Mouse (Mus musculus): Measurements from ENCODE around the gene Zfp536. TPM values are rescaled to one million over a fixed set of nuclear protein-coding genes. Genes with fewer than 3 reads are reported as not detected.

Gene Zfp536
- total RNA-seq, 2 experiments from 2014 or later = 47.0 to 50.4 TPM

DNA sequence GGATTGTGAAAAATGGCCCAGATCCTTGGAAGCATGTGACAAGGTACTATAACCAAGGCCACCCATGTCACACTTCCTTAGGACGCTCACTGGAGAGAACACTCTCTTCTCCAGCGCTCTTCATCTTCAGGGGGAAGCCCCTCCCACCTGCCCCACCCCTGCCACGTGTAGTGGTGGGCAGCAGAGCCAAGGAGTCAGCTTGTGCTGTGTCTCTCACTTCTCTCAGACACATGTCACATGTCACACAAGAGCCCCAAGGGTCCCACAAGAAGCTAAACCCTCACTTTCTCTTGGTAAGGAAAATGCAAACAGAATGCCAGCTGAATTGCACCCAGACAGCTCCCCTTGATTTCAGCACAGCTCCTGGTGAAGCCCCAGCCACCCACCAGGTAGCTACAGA is 213.6 kb downstream of the Zfp536 start:
- no peak for DNase-seq (ENCODE audit: low spot score in 2 of 2)

DNA sequence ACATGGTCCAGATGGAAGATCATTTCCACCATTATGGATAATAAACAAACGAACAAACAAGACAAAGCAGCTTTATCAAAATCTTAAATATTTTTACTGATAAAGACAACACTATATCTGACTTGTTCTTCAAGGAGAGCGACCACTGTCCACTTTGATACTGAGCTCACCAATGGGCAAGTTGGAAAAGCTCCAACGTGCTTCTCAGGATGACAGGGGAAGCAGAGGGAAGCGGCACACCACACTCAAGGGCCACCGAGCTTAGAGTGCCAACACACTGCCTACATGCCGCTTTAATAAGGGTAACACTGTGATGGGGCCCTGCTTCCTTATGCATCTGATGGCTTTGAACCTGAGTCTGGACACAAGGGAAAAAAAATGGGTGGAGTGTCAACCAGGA is 214.1 kb downstream of the Zfp536 start:
- no peak for DNase-seq (ENCODE audit: low spot score in 2 of 2)

DNA sequence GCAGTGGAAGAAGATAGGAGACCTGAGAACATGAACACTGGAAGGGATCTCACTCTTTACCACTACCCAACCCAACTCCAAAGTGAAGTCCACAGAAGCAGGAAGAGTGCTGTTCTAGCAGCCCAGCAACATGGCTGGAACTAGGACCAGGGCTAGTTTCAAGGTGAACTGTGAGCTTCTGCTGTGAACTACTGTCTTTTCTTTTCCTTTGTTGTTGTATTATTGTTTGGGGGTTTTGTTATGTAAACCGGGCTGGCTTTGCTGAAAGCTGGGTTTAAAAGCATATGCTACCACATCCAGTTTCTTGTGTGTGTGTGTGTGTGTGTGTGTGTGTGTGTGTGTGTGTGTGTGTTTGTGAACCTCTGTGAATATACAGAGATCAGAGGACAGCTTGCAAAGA is 216.6 kb downstream of the Zfp536 start:
- DNase-seq (ENCODE audit: low spot score in 2 of 2) = no peak

DNA sequence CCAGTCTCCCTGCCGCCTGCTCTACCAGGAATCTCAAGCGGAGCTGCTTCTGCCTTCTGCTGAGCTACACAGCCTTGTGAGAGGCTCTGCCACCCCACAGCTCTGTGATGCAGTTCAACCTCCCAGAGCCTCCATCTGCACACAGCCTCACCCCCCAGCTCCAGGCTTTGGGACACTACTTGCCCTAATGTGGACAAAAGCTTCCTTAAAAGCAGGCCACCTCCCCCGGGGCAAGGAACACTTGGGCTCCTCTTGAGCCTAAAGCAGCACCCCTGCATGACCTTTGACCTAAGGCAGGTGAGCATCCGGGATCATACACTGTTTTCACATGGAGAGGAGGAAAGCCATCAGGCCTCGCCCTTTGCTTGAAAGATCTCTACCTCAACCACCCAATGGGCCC is 219.0 kb downstream of the Zfp536 start:
- DNase-seq (ENCODE audit: low spot score in 2 of 2) = no peak

DNA sequence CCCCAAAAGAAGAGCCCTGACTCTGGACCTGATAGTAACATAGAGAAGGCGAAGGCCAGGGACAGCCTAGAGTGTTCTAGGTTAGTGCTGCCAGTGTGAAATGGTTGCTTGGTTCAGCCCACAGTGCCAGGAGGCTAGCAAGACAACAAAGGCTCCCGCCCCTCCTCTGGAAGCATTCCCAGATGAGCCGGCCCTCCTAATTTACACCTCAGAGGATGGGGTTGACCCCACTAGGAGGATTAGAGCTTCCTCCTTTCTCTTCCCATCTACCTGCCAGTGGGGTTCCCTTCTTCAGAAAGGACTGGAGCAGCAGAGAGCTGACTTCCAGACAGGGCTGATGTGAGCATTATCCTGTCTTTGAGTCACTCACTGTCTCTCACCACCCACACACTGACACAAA is 219.8 kb downstream of the Zfp536 start:
- no peak for DNase-seq (ENCODE audit: low spot score in 2 of 2)

DNA sequence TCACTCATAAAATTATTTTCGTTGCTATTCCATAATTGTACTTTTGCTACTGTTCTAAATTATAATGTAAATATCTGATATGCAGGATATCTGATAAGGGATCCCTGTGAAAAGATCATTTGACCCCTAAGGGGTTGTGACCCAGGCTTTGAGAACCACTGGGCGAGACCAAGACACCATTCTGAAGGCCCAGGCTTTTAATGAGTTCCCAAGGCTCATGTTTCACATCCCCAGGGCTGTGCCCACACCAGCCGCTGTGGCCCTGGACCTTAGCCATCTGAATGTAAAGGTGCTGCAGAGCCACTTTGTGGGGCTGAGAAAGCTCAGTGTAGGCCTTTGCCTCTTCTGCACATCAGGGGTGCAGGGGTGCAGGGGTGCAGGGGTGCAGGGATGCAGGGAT is 221.1 kb downstream of the Zfp536 start:
- no peak for DNase-seq (ENCODE audit: low spot score in 2 of 2)

DNA sequence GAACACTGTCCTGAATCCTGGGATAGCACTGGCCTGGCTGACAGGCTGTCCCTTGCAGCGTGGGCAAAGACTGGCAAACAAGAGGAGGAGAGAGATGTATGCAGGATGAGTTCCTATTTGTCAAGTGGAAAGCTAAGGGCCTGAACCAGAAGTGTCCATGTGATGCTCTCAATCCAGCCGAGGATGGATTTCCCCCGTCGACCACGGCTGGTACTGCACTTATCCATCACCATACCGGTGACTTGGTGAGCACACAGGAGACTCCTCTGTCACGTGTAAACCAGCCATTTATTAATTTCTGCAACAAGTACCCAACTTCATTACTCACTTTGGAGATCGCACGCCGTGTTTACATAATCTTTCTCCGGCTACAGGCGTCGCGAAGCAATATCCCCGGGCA is 224.6 kb downstream of the Zfp536 start:
- no peak for DNase-seq (ENCODE audit: low spot score in 2 of 2)

DNA sequence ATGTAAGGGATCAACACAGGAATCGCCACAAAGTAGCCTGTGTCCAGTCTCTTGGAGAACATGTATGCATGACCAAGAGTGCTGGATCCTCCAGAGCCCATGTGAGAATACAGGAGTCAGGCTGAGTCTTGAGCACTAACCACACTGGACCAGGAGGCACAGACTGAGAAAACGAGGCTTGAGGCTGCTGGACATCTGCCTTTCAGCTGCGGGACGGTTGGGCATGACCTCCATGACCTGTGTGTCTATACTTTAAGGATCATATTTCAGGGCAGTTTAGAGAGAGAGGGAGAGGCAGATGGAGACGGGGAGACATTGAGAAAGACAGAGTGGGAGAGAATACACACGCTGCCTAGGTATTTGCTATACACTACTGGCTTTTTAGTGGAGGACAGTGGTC is 229.4 kb downstream of the Zfp536 start:
- DNase-seq (ENCODE audit: low spot score in 2 of 2) = no peak

DNA sequence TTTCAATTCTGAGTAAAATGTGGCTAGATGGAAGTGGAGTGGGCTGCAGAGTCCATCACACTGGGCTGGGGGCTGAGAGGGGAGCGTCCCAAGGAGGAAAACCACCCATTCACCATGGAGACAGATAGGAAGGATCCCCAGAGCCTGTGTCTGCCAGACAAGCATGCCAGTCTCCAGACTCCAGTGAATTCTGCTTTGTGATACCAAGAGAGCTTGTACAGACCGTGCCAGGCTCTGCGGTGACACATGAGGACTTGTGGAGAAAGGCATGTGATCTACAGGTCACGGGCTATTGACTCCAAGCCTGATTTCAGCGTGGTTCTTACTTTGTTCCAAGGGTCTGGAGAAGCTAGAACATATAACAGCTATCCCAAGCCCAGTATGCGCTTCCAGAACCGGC is 230.5 kb downstream of the Zfp536 start:
- no peak for DNase-seq (ENCODE audit: low spot score in 2 of 2)

DNA sequence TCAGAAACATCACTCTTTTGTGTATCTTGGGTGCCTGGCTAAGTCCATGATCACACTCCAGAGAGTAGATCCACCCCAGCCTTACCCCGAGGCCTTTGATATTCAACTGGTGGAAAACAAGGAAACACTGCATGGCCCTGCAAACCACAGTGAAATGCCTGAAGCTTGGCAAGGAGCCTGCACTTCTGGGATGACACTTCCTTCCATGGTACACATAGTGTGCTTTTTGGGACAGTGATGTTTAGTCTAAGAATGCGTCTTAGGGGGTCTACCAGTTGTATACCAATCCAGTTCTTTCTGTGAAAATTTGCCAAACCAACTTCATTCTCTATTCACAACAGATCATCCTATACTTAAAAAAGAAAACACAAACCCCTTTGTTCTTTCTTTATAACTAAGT is 242.3 kb downstream of the Zfp536 start:
- DNase-seq (ENCODE audit: low spot score in 2 of 2) = no peak

DNA sequence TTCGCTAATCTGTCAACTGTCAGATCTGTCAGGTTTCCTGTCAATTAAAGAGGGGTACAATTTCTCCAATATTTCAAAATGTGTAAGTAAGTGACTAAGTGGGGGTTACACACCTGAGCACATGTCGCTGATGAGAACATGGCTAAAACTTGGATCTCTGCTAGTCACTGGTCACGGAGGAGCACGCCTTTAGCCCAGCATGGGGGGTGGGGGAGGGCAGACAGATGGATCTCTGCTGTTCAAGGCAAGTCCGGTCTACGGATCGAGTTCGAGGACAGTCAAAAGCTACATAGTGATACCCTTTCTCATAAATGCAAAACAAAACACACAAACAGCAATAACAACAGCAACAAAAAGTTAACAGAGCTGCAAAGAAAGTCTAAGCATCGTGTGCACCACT is 245.1 kb downstream of the Zfp536 start:
- no peak for DNase-seq (ENCODE audit: low spot score in 2 of 2)

DNA sequence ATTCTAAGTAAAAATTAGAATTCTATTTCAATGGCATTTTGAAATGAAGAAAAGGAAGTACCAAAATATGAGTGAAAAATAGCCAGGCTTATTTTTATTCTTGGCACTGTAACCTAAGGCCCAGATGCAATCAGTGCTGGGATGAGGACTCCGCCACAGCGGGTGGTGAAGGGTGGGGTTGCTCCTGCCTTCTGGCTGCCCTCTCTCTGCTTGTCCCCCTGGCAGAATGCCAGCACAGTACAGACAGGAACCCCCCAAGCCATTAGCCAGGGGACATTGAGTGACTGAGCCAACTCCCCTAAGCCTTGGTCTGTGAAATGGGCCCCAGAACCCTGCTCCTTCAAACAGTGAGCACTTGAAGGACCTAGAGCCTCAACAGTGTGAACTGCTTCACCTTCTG is 245.6 kb downstream of the Zfp536 start:
- no peak for DNase-seq (ENCODE audit: low spot score in 2 of 2)

DNA sequence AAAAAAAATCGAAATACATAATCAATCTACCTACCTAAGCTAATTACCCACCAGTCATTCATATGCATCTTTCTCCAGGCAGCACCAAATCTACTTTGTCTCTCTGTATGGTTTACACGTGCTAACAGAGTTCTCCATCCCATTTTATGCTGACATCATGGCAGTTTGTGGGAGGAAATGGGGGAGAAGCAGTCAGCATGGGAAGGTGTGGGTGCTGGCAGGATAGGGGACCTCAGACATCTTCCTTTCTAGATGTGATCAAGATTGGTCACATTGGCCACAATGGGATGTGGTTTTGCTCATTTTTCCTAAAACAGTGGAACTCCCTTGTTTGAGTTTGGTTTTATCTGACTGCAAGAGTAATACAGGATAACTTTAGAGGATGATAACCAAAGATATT is 252.0 kb downstream of the Zfp536 start:
- DNase-seq (ENCODE audit: low spot score in 2 of 2) = no peak

DNA sequence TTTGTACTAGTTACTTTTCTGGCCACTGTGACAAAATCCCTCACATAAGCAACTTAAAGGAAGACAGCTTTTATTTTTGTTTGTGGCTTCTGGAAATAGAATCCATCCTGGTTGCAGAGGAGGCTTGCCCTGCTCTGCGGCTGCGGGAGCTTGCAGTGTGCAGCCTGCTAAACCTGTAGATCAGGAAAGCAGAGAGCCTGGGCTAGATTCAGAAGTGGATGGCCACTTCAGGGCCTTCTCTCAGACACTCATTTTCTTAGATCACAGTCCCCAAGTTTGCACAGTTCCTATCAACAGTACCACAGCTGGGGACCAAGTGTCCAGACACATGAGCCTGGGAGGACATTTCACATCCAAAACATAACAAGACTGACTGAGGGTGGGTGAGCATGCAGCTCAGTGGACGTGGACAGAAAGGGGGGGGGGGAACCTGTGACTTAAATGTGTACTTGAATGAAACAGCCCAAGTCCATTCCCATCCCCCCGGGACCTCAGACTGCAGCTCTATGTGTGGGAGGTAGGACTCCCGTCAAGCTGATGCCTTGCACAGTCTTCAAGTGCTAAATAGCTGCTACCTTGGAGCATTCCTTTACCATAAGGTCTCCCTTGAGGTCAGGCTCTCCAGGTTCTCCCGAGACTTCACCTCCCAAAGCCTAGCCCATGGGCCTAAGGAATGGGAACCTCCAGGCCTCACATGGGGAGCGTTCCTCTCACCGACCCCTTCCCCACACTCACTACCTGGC is 262.3 kb downstream of the Zfp536 start:
- no peak for DNase-seq (ENCODE audit: low spot score in 2 of 2)

DNA sequence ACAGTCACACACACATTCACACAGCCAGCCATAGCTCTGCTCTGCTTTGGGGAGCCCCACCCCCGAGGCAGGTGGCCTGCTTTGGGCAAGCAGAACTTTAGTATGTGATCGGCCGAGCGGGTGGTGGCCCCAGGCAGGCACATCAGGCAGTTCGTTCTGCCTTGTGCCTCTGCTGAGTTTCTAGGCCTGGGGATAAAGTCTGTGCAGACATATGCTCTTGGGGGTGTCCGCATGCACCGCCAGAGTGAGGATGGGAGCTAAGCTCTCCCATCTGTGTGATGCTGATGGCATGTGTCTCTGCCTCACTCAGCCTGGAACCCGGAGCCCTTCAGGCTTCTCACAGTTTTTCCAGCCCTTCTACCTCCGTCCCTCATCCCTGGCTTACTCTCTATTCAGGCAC is 263.7 kb downstream of the Zfp536 start:
- peak; percentile 52 to 81 for DNase-seq (ENCODE audit: low spot score in 2 of 2)

DNA sequence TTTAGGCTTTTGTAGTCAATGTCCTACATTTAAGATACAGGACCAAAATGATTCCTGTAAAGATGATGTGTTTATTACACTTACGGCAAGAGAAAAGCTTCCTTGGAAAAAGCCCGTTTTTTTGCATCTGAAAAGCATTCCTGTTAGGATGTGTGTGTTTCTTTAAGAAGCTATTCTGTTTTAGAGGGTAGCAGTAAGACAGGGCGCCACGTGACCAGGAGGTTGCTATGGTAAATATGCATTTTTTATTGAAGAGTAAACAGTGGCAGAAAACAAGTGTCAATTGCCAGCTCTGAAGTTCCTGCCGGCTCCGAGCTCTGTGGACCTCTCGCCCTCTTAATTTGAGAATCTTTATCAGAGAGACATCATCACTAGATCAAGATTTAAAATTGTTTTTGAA is 267.9 kb downstream of the Zfp536 start:
- no peak for DNase-seq (ENCODE audit: low spot score in 2 of 2)

DNA sequence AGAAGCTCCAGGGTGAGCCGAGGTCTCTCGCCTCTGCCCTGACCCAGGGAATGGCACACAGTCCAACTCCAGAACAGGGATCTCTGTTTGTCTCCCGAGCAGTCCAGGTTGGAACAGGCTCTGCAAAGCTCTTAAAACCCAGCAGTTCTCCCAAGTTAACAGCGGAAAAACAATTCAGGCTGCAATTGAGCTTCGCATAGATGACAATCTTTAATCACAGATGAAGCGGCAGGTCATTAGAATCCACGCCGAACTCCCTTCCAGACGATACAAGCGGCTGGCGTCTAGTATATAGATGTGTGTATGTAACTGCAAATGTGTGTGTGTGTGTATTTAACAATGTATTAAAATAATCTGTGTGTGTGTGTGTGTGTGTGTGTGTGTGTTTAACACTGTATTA is 268.3 kb downstream of the Zfp536 start:
- DNase-seq (ENCODE audit: low spot score in 2 of 2) = no peak

DNA sequence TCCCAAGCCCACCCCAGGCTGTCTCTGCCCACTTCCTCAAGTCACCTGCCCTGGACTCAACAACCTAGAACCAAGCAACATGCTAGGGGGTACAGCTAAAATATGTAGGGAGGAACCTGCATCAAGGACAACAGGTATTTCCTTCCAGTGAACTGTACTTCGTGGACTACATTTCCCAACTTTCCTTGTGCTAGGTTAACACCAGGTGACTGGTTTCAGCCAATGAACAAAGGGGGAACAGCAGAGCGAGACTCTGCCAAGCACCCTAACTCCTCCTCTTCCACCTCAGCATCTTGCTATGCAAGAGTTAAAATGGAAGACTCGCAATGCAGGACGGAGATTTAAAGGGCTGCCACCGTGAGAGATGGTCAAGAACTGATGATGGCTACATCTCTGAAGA is 274.6 kb downstream of the Zfp536 start:
- DNase-seq (ENCODE audit: low spot score in 2 of 2) = no peak

DNA sequence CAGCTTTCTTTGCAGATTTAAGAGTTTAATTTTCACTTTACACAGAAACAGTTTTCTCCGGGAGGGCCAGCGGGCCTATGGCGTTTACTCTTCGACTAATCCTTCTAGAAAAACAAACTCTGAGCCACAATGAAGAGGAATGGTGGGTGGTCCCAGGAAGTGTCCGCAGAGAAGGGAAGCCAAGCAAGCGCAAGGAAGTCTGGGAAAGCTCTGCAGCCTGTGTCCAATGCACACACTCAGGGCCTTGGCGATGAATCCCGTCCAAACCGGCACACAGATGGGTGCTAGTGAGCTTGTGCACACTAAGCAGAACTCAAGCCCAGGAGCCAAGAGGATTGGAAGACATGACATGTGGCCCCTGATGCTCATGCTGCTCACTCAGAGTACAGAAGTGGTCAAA is 276.9 kb downstream of the Zfp536 start:
- no peak for DNase-seq (ENCODE audit: low spot score in 2 of 2)

DNA sequence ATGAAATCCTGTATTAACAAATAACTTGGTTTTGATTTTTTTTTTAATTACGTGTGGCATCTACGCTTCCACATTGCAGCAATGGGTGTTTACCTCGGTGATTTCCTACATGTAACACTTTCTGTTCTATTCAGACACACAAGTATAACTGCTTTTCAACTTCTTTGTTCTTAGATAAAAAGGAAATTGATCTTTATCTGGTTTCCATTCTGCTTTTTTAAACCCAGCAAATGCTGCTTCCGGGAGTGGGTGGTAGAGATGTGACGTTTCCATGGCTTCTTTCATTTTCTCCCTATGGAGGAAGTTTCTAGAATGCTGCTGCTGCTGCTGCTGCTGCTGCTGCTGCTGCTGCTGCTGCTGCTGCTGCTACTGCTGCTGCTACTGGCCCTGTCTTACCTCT is 283.1 kb downstream of the Zfp536 start:
- DNase-seq (ENCODE audit: low spot score in 2 of 2) = no peak

DNA sequence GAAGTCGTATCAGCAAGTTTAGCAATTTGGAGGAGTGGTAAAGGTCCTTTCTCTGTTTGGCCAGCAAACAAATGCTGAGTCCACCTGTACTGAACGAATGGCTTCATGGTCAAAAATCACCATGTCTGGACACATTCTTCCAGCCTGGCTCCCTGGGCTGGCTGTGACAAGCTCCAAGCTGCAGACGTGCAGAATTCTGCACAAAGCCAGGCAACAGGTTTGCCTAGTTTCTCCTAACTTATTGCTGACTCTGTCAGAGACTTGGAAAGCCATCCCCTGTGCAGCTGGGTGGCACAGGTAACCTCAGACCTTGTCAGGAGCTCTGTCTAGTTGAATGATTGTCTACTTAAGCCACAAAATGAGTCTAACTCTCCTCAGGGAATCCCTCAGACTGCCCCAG is 288.5 kb downstream of the Zfp536 start:
- DNase-seq (ENCODE audit: low spot score in 2 of 2) = no peak

DNA sequence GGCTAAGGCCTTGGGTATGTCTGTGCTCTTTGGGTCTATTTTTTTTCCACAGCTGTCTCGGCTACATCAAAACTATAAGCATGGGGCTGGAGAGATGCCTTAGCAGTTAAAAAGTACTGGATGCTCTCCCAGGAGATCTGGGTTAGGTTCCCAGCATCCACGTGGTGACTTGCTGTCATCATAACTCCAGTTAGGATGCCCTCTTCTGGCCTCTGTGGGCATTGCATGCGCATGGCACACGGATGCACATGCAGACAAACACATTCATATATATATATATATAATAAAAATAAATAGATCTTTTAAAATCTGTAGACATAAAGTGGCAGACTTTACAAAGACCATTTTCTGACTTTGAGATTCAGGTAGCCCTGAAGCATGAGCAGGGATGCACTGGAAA is 290.9 kb downstream of the Zfp536 start:
- no peak for DNase-seq (ENCODE audit: low spot score in 2 of 2)

DNA sequence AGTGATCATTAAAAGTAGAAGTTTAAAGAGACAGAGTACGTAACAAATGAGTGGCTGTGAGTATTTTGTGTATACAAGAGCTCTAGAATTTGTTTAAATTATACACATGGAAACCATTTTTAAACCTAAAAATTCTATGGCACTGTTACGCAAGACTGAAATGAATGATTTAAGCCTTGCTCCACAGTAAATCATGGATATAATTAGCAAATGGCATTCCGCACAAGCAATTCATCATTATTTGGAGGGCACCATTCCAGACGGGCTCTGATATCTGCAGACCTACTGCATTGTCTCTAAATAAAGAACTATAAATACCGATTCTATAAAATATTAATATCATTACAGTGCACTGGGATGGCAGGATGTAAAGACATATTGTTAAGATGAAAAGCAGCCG is 292.3 kb downstream of the Zfp536 start:
- no peak for DNase-seq (ENCODE audit: low spot score in 2 of 2)

DNA sequence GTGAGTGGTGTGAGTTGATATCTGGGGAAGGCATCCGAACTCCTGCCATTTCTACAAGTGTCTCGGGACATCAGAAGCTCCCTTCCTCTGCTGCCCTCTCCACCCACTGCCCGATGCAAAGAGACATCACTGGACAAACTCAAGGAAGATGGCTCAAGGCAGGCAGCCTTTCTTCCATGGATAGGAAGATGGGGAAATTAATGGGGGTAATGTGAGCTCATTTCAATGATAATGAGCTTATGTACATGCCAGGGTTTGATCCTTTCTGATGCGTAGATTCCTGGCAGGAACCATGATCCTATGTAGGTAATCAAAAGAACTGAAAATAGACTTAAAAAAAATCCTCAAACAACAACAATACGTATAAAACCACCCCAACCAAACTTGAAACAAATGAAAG is 296.1 kb downstream of the Zfp536 start:
- no peak for DNase-seq (ENCODE audit: low spot score in 2 of 2)
